22 mouse cellular contexts compared by ENCODE assay signal in genomic region chr10:96467661-96468060, GRCm38 (mm10).
"Had no signal": no experiment of that assay in that cellular context is flagged by ENCODE, and none has a peak within 500 bp of the region (broad histone marks: within the 10 kb centered on the region; RNA-seq: fewer than 3 reads in every experiment).

No protein-coding gene starts in this region.

- H3K4me3 ChIP-seq: limb, embryonic 10.5 days; limb, embryonic 13.5 days; liver, embryonic 12.5 days; liver, embryonic 15.5 days; lung, embryonic 15.5 days; megakaryocyte, embryonic 14.5 days; midbrain, embryonic 10.5 days; midbrain, embryonic 13.5 days; myocyte; neural tube, embryonic 13.5 days had no signal

- H3K9me3 ChIP-seq: limb, embryonic 10.5 days; limb, embryonic 13.5 days; liver, embryonic 12.5 days; liver, embryonic 15.5 days; lung, embryonic 15.5 days; megakaryocyte, embryonic 14.5 days; midbrain, embryonic 10.5 days; midbrain, embryonic 13.5 days; neural tube, embryonic 13.5 days had no signal

- H3K27me3 ChIP-seq: limb, embryonic 13.5 days; liver, embryonic 12.5 days; liver, embryonic 15.5 days; lung, embryonic 15.5 days; megakaryocyte, embryonic 14.5 days; midbrain, embryonic 13.5 days; neural tube, embryonic 13.5 days had no signal

- H3K36me3 ChIP-seq: limb, embryonic 10.5 days; limb, embryonic 13.5 days; liver, embryonic 12.5 days; liver, embryonic 15.5 days; lung, embryonic 15.5 days; midbrain, embryonic 10.5 days; midbrain, embryonic 13.5 days; neural tube, embryonic 13.5 days had no signal

- H3K27ac ChIP-seq: kidney, postnatal 0 days; limb, embryonic 10.5 days; limb, embryonic 13.5 days; liver, embryonic 12.5 days; liver, embryonic 15.5 days; lung, embryonic 15.5 days; midbrain, embryonic 10.5 days; midbrain, embryonic 13.5 days; neural tube, embryonic 13.5 days had no signal

- DNase-seq: kidney, adult 2 months; kidney, postnatal 25 days; liver; lung, adult 18-20 months; lung, postnatal 10 days; lung, postnatal 36 days; retina, postnatal 1 day; thymus, adult 2 months; thymus, postnatal 14 days had no signal

- H3K9ac ChIP-seq: limb, embryonic 13.5 days; liver, embryonic 12.5 days; liver, embryonic 15.5 days; lung, embryonic 15.5 days; midbrain, embryonic 13.5 days; neural tube, embryonic 13.5 days had no signal

- H3K4me2 ChIP-seq: limb, embryonic 13.5 days; liver, embryonic 12.5 days; liver, embryonic 15.5 days; lung, embryonic 15.5 days; midbrain, embryonic 13.5 days; neural tube, embryonic 13.5 days had no signal

- H3K4me1 ChIP-seq: limb, embryonic 13.5 days; liver, embryonic 12.5 days; liver, embryonic 15.5 days; lung, embryonic 15.5 days; midbrain, embryonic 10.5 days; midbrain, embryonic 13.5 days; neural tube, embryonic 13.5 days had no signal

- ATAC-seq: intestine, embryonic 16.5 days; liver, embryonic 12.5 days; midbrain, embryonic 13.5 days; midbrain, embryonic 16.5 days had no signal
